Mouse (Mus musculus): ENCODE measurements at regions not wholly inside any gene's neighbourhood (a gene's known extent, or its start where the extent isn't known, plus 50 kb on each side); places are given as distances from the start of the nearest gene placed in this dataset.
A peak's percentile ranks its signal among the peaks of the same experiment; 100 is the strongest.

DNA sequence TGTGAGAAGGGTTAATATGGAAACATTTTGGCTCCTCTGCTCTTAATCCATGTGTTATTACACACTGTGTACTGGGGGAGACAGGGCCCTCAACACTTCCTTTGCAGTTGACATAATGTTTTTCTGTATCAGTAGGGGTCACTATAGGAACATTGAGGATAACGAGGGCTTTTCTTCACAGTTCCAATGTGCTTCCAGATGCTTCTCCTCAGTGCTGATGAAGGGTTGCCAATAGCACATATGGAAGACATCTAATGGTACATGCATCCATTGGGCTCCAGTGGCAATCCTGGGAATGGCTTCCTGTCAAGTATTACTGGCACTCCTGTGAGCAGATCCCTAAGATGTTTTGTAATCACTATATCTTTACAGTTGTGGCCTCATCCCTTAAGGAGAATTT is 62.1 kb downstream of the Naa11 start:
- Histone ChIP-seq H3K9me3 (ENCODE audit: control insufficient read depth, low read length) (no peaks in the 10 kb centered on the region), H3K36me3 (ENCODE audit: control insufficient read depth, insufficient read depth, low read length) (no peaks in the 10 kb centered on the region), H3K27me3 (ENCODE audit: control insufficient read depth, insufficient read depth, low read length) (no peaks in the 10 kb centered on the region), H3K4me1 (ENCODE audit: control insufficient read depth, insufficient read depth, low read length) (no peaks in the 10 kb centered on the region), H3K9ac (ENCODE audit: low read length) (no peak overlapping the region), H3K4me2 (ENCODE audit: low read depth) (no peak overlapping the region), H3K27ac (ENCODE audit: low read depth, low read length) (no peak overlapping the region), H3K4me3 (ENCODE audit: low read depth, low read length) (no peak overlapping the region)
- ATAC-seq (ENCODE audit: insufficient read depth, low FRiP score, low TSS enrichment) (no peak), DNase-seq (ENCODE audit: low spot score) (no peak)
- WGBS = 44% methylated on average over 1 of the region's 1 CpGs

DNA sequence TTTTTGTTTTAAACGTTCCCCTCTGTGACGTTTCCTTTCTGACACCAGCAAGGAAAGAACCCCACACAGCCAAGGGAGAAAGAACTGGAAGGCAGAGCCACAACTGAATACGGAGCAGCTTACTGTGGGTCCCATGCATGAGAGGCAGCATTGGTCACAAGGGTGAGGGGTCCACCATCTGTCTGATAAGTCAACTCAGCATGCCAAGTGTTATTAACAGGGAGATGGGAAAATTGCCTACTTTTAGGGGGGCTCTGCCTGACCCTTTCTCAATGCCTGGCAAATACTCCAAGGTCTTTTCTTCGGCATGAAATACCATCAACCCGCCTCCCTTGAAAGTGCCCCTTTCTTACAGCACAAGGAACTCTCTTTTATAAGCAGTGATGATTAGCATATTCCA is 66.3 kb downstream of the Naa11 start:
- no peak overlapping the region for H3K4me2 ChIP-seq (ENCODE audit: low read depth)
- no peaks in the 10 kb centered on the region for H3K4me1 ChIP-seq (ENCODE audit: control insufficient read depth, insufficient read depth, low read length)
- 84% methylated on average over 5 of the region's 5 CpGs for WGBS
- no peak overlapping the region for H3K4me3 ChIP-seq (ENCODE audit: low read depth, low read length)
- H3K27me3 ChIP-seq (ENCODE audit: control insufficient read depth, insufficient read depth, low read length) = no peaks in the 10 kb centered on the region
- H3K27ac ChIP-seq (ENCODE audit: low read depth, low read length) = no peak overlapping the region
- no peaks in the 10 kb centered on the region for H3K9me3 ChIP-seq (ENCODE audit: control insufficient read depth, low read length)
- no peak overlapping the region for H3K9ac ChIP-seq (ENCODE audit: low read length)
- ATAC-seq (ENCODE audit: insufficient read depth, low FRiP score, low TSS enrichment) (no peak), DNase-seq (ENCODE audit: low spot score) (no peak)
- no peaks in the 10 kb centered on the region for H3K36me3 ChIP-seq (ENCODE audit: control insufficient read depth, insufficient read depth, low read length)

DNA sequence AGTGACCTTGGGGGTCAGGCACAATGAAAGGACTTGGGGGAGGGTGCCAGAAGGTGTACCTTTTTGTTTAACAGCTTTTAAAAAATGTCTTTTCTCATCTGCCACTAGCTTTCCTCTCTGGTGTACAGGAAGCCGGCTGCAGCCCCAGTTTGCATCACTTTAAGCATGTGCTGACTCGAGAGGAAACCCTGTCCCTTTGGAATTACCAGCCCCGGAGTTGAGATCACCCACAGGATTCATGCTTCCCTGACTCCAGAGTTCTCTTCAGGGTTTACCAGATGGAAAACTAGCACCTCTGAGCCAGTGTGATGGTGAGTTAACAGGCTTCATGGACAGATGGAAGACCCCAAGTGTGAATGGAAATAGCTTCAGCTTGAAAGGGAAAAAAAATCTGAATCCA is 68.3 kb downstream of the Naa11 start:
- Histone ChIP-seq H3K4me2 (ENCODE audit: low read depth) (no peak overlapping the region), H3K27ac (ENCODE audit: low read depth, low read length) (no peak overlapping the region), H3K4me3 (ENCODE audit: low read depth, low read length) (no peak overlapping the region), H3K9ac (ENCODE audit: low read length) (no peak overlapping the region), H3K9me3 (ENCODE audit: control insufficient read depth, low read length) (no peaks in the 10 kb centered on the region), H3K27me3 (ENCODE audit: control insufficient read depth, insufficient read depth, low read length) (no peaks in the 10 kb centered on the region), H3K36me3 (ENCODE audit: control insufficient read depth, insufficient read depth, low read length) (no peaks in the 10 kb centered on the region), H3K4me1 (ENCODE audit: control insufficient read depth, insufficient read depth, low read length) (no peaks in the 10 kb centered on the region)
- ATAC-seq (ENCODE audit: insufficient read depth, low FRiP score, low TSS enrichment) = no peak
- 48% methylated on average over 3 of the region's 3 CpGs for WGBS
- no peak for DNase-seq (ENCODE audit: low spot score)

DNA sequence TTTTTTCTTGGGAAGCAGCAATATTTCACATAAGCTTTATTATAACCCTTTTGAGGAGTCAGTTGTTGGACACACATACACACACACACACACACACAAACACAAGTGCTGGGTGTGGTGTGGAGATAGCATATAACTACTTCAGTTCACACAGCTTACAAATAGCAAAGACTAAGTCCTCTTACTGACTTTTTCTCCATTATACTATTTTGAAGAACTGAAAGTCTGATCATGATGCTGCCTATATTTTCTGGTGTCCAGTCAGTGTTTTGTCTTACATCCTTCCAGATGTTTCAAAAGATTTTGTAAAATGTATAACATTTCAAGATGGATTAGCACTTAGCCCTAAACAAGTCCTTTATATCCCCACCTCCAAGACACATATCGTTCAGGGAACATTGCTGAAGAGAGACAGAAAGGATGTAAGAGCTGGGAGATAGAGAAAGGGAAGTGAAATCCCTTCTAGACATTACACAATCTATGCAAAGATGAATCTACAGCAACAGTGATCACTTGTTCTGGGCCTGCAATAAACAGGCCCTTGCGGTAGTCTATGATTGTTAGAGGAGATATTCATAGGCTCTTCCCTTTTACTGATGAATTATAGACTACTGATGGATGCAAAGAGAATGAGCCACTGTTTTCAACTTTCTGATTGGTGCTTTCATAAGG is 72.2 kb downstream of the Naa11 start:
- Histone ChIP-seq H3K27ac (ENCODE audit: low read depth, low read length) (no peak overlapping the region), H3K4me1 (ENCODE audit: control insufficient read depth, insufficient read depth, low read length) (no peaks in the 10 kb centered on the region), H3K9me3 (ENCODE audit: control insufficient read depth, low read length) (no peaks in the 10 kb centered on the region), H3K36me3 (ENCODE audit: control insufficient read depth, insufficient read depth, low read length) (no peaks in the 10 kb centered on the region), H3K9ac (ENCODE audit: low read length) (no peak overlapping the region), H3K4me2 (ENCODE audit: low read depth) (no peak overlapping the region), H3K4me3 (ENCODE audit: low read depth, low read length) (no peak overlapping the region), H3K27me3 (ENCODE audit: control insufficient read depth, insufficient read depth, low read length) (no peaks in the 10 kb centered on the region)
- WGBS = 87% methylated on average over 2 of the region's 2 CpGs
- no peak for ATAC-seq (ENCODE audit: insufficient read depth, low FRiP score, low TSS enrichment)
- no peak for DNase-seq (ENCODE audit: low spot score)

DNA sequence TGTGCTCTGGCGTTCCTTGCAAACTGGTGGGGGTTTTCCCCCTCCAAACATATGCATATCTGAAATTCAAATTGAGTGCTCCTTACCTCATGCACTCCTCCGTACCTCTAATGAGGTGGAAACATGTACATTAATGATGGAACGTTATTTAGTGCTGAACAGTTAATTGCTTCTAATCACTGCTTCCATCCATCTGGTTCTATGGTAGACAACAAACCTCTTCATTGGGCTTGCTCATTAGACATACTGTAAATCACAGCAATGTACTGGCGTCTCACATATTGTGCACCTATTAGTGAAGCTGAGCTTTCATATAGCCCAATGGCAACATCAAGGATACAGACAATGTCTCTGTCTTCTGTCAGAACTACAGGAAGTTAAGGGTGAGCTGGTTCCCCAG is 85.3 kb downstream of the Naa11 start:
- H3K9me3 ChIP-seq (ENCODE audit: control insufficient read depth, low read length) = no peaks in the 10 kb centered on the region
- H3K27ac ChIP-seq (ENCODE audit: low read depth, low read length) = no peak overlapping the region
- DNase-seq (ENCODE audit: low spot score) (no peak), ATAC-seq (ENCODE audit: insufficient read depth, low FRiP score, low TSS enrichment) (no peak)
- no peak overlapping the region for H3K9ac ChIP-seq (ENCODE audit: low read length)
- no peak overlapping the region for H3K4me2 ChIP-seq (ENCODE audit: low read depth)
- 86% methylated on average over 4 of the region's 4 CpGs for WGBS
- no peak overlapping the region for H3K4me3 ChIP-seq (ENCODE audit: low read depth, low read length)
- no peaks in the 10 kb centered on the region for H3K27me3 ChIP-seq (ENCODE audit: control insufficient read depth, insufficient read depth, low read length)
- no peaks in the 10 kb centered on the region for H3K36me3 ChIP-seq (ENCODE audit: control insufficient read depth, insufficient read depth, low read length)
- no peaks in the 10 kb centered on the region for H3K4me1 ChIP-seq (ENCODE audit: control insufficient read depth, insufficient read depth, low read length)

DNA sequence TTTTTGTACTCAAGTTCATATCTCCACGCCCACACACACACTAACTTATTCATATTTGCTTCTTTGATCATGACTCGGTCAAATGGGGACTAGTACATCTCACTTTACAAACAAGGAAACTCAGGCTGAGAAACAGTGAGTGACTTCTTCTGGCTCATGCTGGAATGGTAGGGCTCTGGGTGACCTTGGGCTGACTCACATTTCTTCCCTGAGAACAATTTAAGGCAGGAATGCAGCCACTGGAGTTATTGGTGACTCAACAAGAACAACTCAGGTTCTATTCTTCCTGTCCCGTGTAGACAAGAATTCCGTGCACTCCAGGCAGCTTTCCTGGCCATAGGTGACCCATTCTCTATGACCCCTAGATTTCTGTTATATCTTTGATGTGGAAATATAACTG is 87.3 kb downstream of the Naa11 start:
- no peak overlapping the region for H3K27ac ChIP-seq (ENCODE audit: low read depth, low read length)
- H3K27me3 ChIP-seq (ENCODE audit: control insufficient read depth, insufficient read depth, low read length) = no peaks in the 10 kb centered on the region
- no peak for DNase-seq (ENCODE audit: low spot score)
- 85% methylated on average over 4 of the region's 4 CpGs for WGBS
- no peaks in the 10 kb centered on the region for H3K9me3 ChIP-seq (ENCODE audit: control insufficient read depth, low read length)
- H3K9ac ChIP-seq (ENCODE audit: low read length) = no peak overlapping the region
- H3K4me2 ChIP-seq (ENCODE audit: low read depth) = no peak overlapping the region
- 0 out of 2 replicates have a peak, but pooled peaks cover 3% of the 10 kb centered on the region for H3K4me1 ChIP-seq (ENCODE audit: control insufficient read depth, insufficient read depth, low read length)
- H3K36me3 ChIP-seq (ENCODE audit: control insufficient read depth, insufficient read depth, low read length) = no peaks in the 10 kb centered on the region
- H3K4me3 ChIP-seq (ENCODE audit: low read depth, low read length) = no peak overlapping the region
- ATAC-seq (ENCODE audit: insufficient read depth, low FRiP score, low TSS enrichment) = no peak

DNA sequence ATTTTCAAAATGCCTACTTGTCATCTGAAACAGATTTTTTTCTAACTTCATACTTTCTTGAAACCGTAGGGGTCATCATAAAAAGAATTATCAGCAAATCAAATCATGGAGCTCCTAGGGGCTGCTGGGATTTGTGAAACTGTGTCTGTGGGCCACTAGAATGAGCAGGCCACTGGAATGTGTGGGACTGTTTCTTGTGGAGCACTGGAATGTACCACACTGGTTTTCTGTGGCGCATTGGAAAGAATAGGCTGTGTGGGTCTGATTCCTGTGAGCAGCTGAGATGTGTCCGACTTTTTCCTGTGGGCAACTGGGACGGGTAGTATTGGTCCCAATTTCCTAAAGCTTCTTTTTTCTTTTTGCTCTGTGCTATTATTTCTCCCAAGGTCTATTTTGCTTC is 90.6 kb downstream of the Naa11 start:
- H3K4me2 ChIP-seq (ENCODE audit: low read depth) = no peak overlapping the region
- no peak overlapping the region for H3K9ac ChIP-seq (ENCODE audit: low read length)
- DNase-seq (ENCODE audit: low spot score) = no peak
- H3K4me3 ChIP-seq (ENCODE audit: low read depth, low read length) = no peak overlapping the region
- WGBS = 80% methylated on average over 4 of the region's 4 CpGs
- no peaks in the 10 kb centered on the region for H3K27me3 ChIP-seq (ENCODE audit: control insufficient read depth, insufficient read depth, low read length)
- no peak overlapping the region for H3K27ac ChIP-seq (ENCODE audit: low read depth, low read length)
- no peaks in the 10 kb centered on the region for H3K9me3 ChIP-seq (ENCODE audit: control insufficient read depth, low read length)
- no peaks in the 10 kb centered on the region for H3K36me3 ChIP-seq (ENCODE audit: control insufficient read depth, insufficient read depth, low read length)
- 0 out of 2 replicates have a peak, but pooled peaks cover 3% of the 10 kb centered on the region for H3K4me1 ChIP-seq (ENCODE audit: control insufficient read depth, insufficient read depth, low read length)
- ATAC-seq (ENCODE audit: insufficient read depth, low FRiP score, low TSS enrichment) = no peak

DNA sequence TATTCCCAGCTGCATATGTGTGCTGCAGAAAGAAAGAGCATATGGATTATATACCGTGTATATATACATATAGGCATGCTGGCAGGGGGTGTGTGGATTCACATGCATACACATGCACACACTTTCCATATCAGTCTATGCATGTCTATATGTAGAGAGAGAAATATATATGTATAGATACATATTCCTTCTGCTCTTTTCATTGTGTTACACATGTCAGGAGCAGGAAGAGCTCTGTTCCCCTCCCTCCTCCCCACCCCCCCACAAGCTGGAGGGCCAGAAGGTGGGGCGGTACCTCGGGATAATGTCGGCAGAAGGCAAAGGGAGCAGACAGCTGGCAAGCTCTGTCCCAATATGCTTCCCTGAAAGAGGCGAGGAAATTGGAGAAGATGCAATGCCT is 91.3 kb downstream of the Naa11 start:
- WGBS = 58% methylated on average over 5 of the region's 5 CpGs
- H3K4me2 ChIP-seq (ENCODE audit: low read depth) = no peak overlapping the region
- H3K36me3 ChIP-seq (ENCODE audit: control insufficient read depth, insufficient read depth, low read length) = no peaks in the 10 kb centered on the region
- H3K4me1 ChIP-seq (ENCODE audit: control insufficient read depth, insufficient read depth, low read length) = 0 out of 2 replicates have a peak, but pooled peaks cover 3% of the 10 kb centered on the region
- no peaks in the 10 kb centered on the region for H3K9me3 ChIP-seq (ENCODE audit: control insufficient read depth, low read length)
- ATAC-seq (ENCODE audit: insufficient read depth, low FRiP score, low TSS enrichment) (peak; percentile 48), DNase-seq (ENCODE audit: low spot score) (peak; percentile 47)
- no peak overlapping the region for H3K9ac ChIP-seq (ENCODE audit: low read length)
- no peak overlapping the region for H3K4me3 ChIP-seq (ENCODE audit: low read depth, low read length)
- no peak overlapping the region for H3K27ac ChIP-seq (ENCODE audit: low read depth, low read length)
- no peaks in the 10 kb centered on the region for H3K27me3 ChIP-seq (ENCODE audit: control insufficient read depth, insufficient read depth, low read length)

DNA sequence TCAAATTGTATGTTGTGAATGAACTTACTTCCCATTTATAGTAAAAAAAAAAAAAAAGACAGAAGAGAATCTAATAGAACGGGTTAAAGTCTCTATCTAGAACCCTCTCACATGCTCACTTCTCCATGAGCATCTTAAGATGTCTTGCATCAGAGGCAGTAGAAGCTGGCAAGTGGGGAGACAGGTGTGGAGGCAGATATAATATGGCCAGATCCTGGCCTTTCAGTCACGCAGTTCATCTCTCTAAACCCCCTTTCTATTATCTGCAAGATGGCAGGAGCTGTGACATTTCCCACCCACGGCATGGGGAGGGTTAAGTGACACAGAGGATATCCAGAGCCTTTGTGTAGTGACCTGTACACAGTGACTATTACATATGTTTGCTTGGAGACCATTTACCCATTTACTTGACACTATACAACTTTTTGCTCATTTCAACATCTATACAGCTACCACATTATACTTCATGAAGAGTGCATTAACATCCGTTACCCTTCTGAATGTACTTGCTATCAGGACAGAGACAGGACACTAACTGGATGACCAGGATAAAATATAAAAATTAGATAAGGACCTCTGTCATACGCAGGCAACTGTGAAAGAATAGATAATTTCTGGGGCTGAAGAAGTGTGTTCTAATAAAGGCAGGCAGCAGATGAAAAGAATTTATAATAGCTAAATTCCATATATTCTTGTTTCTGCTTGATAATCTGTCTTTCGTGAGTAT is 91.9 kb downstream of the Naa11 start:
- Histone ChIP-seq H3K9me3 (ENCODE audit: control insufficient read depth, low read length) (no peaks in the 10 kb centered on the region), H3K36me3 (ENCODE audit: control insufficient read depth, insufficient read depth, low read length) (no peaks in the 10 kb centered on the region), H3K27ac (ENCODE audit: low read depth, low read length) (no peak overlapping the region), H3K4me2 (ENCODE audit: low read depth) (no peak overlapping the region), H3K4me1 (ENCODE audit: control insufficient read depth, insufficient read depth, low read length) (0 out of 2 replicates have a peak, but pooled peaks cover 3% of the 10 kb centered on the region), H3K9ac (ENCODE audit: low read length) (no peak overlapping the region), H3K27me3 (ENCODE audit: control insufficient read depth, insufficient read depth, low read length) (no peaks in the 10 kb centered on the region), H3K4me3 (ENCODE audit: low read depth, low read length) (no peak overlapping the region)
- no peak for ATAC-seq (ENCODE audit: insufficient read depth, low FRiP score, low TSS enrichment)
- DNase-seq (ENCODE audit: low spot score) = no peak
- WGBS = 66% methylated on average over 6 of the region's 6 CpGs
